Mouse (Mus musculus): ENCODE results near the gene Ptk7.
A peak's percentile ranks its signal among the peaks of the same experiment; 100 is the strongest.
"Not testable (repeated sequence)": the region's sequence is repeated elsewhere in the genome, so short reads cannot be mapped to it uniquely, and the experiment has no call there.

Ptk7 gene

DNA sequence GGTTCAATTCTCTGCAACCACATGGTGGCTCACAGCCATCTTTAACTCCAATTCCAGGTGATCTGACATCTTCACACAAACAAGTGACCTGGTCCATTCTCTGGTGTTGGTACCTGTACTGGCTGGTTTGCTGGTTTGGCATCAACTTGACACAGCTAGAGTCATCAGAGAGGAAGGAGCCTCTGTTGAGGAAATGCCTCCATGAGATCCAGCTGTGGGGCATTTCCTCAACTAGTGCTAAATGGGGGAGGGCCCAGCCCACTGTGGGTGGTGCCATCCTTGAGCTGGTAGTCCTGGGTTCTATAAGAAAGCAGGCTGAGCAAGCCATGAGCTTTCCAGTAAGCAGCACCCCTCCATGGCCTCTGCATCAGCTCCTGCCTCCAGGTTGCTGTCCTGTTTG lies 72.0 kb downstream of the Ptk7 start:
- DNase-seq (ENCODE audit: low read depth, low spot score) = not testable (repeated sequence)

DNA sequence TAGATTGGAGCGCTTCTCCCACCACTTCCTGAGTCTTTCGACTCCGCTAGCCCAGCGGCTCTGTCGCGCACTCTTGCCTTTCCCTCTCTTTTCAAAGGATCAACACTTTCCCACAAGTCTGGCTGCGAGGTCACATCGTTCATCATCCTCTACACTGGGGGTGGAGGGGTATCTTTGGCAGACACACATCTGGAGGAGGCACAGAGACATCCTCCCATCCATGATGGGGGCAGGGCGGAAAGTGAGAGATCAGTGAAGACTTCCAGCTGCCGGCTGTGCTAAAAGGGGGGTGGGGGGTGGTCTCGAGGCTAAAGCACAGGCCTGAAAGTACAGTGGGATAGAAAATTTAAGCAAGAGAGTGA lies 72.7 kb downstream of the Ptk7 start:
- no peak for DNase-seq (ENCODE audit: low read depth, low spot score)

DNA sequence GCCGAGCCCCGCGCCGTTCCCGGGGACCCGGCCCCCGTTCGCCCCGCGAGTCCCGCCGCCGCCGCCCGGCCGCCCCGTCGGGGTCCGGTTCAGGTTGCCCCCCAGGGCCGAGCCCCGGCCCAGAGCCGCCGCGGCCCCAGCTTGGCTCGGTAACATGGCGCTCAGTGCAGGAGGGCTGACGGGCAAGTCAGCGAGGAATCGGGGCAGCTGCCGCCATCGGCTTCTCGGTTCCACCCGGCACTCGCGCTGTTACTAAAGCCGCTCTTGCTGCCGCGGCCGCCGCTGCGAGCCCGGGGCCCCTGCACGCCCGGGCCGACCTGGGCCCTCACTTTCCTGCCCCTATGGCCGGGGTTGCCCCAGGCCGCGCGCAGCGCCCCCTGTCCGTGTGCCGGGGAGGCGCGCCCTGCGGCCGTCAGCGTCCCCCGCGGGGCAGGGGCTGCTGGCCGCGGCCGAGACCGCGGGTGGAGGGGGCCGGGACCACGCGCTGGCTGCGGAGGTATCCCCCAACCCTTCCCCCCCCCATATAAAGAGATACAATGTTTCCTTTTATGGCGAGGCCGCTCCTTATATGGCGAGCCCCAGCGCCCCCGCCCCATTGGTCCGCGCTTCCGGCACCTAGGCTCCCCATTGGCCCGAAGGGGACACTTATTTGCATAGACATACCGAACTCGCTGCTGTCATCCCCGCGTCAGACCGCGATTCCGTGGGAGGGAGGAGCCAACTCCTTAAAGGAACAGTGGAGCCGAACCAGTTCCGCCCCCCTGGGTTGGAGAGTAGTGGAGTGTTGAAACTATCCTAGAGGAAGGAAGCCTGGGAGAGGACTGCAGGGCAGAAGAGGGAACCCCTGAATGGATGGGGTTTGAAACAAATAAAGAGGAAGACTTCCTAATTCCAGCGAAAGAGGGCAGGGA lies 73.4 kb downstream of the Ptk7 start, which contains the start of gene Srf:
TSS of gene Srf (minus strand) at position 503 of the 911 bp plus-strand sequence.
- peak; percentile 97 for DNase-seq (ENCODE audit: low read depth, low spot score)

DNA sequence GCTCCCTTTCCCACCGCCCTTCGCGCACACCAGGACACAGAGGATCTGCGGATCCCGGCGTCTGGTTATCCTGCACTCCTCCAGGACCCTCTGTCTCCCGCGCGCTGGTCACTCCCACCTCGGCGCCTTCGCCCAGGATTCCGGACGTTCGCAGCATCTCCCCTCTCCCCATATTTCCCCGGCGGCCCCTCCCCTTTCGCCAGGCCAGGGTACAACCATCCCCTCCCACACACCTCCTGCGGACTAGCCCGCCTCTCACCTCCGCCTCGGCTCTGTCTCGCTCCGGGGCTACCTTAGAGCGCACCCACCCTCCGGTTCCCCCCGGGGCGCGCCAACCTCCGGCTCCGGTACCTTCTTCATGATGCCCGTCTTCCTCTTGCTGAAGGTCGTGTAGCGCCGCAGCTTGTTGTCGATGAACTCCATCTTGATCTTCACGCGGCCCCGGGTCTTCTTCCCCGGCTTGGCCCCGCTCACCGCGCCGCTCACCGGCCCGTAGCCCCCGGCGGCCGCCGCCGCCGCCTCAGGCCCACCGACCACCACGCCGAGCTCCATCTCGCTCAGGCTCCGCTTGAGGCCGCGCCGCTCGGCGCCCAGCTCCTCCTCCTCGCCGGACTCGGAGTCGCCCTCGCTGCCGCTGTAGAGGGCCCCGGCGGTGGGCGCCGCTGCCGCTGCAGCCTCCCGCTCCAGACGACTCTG lies 74.2 kb downstream of the Ptk7 start:
- no peak for DNase-seq (ENCODE audit: low read depth, low spot score)

DNA sequence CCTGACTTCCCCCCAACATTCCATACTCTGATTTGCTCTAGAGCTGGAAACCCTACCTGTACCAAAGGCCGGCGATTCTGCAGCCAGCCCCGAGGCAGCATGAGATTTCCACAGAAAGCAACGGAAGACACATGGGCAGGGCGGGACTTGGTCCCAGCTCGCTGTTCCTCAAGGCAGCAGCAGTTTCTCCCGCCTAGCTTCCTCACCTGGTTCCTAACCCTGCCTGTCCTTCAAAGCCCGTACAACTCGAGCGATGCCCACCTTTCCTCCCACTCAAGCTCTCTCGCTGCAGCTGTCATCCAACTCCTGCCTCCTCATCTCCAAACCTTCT lies 74.7 kb downstream of the Ptk7 start:
- no peak for DNase-seq (ENCODE audit: low read depth, low spot score)

DNA sequence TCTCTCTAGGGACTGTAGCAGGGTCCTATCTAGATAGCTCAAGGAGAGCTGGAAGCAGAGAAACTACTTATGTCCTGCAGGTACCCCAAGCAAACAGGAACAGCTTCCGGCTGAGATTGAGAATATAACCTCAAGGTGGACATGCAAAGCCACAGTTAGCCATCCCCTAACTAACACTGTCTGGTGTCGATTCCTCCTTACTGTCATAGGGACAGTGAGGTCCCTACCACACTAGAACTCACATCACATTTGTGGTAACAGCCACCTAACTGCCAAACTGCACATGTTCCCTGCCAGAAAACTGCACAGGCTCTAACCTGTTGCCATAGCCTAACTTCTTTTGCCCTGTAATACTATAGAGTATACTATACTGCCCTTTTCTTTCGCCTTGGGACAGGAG lies 75.4 kb downstream of the Ptk7 start:
- no peak for DNase-seq (ENCODE audit: low read depth, low spot score)

DNA sequence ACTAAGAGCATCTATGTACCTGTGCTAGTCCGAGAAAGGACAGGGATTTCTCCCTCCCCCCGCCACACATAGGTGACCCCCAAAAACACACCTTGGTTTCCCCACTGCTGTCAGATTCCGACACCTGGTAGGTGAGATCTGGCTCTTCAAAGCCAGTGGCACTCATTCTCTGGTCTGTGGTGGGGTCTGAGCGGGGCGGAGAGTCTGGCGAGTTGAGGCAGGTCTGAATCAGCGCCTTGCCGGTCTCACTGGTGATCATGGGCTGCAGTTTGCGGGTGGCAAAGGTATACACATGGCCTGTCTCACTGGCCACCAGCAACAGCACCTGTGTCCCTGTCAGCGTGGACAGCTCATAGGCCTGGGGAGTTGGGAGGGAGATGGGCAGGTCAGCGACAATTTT lies 75.8 kb downstream of the Ptk7 start:
- DNase-seq (ENCODE audit: low read depth, low spot score) = no peak

DNA sequence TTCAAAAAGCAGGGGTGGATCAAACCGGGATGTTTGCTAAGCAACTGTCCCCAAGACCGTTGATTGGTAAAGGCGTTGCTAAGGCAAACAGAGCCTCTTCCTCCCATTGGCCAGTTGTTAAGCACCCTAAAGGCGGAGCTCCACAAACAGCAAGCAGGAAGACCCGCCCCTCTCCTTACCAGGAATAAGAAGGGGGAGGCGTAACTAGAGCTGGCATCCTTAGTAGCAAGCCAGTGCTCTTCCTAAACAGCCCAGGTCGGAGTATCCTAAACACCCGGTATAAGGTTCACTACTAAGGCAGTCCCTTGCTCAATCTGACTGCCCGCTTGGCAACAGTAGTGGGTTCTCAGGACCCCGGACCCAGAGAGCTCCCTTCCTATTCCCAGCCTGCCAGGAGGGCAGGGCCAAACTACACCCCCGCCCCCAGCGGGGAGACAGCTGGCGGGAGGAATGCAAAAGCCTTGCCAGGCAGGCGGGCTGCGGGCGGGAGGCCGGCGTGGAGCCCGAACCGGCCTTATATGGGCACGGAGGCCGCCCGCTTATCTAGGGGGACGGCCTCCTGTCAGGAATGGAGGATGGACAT lies 76.4 kb downstream of the Ptk7 start:
- peak; percentile 97 for DNase-seq (ENCODE audit: low read depth, low spot score)

DNA sequence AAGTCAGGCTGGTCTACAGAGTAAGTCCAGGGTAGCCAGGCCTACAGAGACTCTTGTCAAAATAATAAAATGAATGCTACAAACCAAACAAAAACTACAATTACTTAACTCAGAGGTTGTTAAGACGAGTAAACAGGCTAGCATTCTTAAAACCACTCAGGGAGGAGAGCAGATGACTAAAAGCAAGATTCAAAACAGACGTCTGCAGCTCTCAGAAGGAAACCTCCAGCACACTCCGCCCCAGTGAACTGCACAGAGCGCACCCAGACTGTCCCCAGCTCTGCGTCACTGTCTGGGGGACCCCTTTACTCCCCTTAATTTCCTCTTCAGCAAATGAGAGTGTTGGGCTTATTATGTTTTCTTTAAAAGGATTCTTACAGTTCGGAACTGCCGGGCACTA lies 77.2 kb downstream of the Ptk7 start:
- no peak for DNase-seq (ENCODE audit: low read depth, low spot score)

DNA sequence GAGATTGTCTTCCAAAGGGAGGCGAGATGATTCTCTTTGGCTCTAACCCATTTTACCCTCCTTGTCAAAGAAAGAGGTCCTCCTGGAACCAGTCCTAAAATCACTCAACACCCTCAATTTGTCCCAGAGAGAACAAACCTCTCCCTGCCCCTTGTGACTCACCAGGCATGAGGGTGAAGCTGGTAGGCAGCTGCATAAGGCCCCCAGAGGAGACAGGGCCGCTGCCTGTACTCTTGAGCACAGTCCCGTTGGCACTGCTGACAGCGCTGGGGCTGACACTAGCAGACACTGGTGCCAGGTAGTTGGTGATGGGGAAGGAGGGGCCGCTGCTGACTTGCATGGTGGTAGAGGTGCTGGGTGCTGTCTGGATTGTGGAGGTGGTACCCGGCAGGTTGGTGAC lies 77.9 kb downstream of the Ptk7 start:
- no peak for DNase-seq (ENCODE audit: low read depth, low spot score)

DNA sequence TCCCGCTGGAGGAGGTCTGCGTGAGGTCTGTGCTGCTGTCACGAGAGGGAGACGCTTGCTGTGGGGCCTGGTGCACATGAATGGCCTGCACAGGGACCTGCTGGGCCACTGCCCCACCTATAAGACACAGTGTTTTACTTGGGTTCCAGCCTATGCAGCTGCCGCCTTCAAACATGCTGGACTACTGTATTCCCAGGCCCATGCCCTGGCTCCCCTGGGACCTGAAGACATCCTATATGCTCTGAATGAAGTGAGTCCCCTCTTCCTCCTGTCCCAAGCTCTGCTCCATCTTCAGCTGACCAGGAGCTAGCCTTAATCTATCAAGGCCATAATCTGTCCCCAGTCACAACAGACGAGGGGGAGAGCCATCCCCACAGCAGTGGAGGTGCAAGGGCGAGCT lies 78.4 kb downstream of the Ptk7 start:
- no peak for DNase-seq (ENCODE audit: low read depth, low spot score)

DNA sequence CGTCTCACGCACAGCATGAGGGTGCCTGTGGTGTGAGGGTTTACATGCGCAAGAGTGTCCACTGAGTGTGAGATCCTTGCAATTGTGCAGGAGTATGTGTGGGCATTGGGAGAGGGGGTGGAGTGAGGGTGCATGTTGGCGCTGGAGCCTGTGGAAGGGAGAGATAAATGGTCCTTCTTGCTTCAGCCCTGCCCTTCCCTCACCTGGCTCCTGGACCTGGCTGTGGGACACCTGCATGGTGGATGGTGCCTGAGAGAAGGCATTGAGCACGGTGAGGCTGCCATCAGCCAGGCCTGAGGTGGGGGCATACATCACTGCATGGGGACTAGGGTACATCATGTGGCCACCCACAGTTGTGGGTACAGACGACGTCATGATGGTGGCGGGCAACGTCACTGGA lies 79.7 kb downstream of the Ptk7 start:
- no peak for DNase-seq (ENCODE audit: low read depth, low spot score)

DNA sequence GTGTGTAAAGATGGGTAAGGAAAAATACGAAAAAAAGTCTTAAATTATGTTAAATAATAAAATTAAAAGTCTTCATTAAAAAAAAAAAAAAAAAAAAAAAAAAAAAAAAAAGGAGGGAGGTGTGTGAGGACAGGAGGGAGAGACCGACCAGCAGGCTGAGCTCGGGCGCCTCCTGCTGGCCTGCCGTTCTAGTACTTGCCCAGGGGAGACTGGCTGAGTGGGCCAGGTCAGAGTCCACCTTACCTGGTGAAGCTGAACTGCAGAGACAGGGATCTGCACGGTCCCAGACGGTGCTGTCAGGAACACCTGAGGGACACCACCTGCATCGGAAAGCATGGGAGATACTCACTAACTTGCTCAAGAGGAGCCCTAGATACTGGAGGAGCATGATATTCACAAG lies 80.1 kb downstream of the Ptk7 start:
- no peak for DNase-seq (ENCODE audit: low read depth, low spot score)

DNA sequence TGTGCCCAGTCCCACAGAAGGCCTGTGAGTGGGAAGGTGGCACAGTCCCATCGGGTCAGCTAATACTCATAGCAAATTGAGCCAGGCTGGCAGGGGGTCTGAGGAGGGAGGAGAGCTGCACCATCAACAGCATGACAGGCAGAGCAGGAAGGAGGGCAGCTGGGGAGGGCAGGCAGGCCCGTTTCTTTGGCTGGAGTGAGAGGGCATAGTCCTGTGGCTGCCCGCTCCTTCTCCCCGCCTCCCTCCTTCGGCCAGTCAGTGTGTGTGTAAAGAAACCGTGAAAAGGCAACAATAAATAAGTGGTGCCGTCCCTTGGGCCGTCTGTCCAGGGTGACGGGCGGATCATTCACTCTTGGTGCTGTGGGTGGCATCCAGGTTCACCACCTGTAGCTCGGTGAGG lies 80.6 kb downstream of the Ptk7 start:
- DNase-seq (ENCODE audit: low read depth, low spot score) = no peak

DNA sequence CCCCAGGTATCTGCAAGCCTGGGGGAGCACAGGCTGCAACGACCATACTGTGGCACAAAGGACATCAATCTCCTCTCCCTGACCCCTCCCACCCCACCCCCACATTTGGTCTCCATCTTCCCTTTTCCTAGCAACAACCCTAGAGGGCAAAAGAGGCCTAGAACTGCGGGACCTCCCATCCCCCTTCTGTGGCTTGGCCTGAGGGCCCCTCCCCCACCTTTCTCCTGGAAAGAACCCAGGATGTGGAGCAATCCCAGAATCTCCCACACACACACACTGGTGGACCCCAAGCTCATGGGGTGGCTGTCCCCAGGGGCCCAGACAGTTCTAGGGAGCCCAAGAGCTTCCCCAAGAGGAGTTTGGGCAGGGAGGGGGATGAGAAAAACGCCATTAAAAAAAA lies 81.4 kb downstream of the Ptk7 start:
- DNase-seq (ENCODE audit: low read depth, low spot score) = no peak

DNA sequence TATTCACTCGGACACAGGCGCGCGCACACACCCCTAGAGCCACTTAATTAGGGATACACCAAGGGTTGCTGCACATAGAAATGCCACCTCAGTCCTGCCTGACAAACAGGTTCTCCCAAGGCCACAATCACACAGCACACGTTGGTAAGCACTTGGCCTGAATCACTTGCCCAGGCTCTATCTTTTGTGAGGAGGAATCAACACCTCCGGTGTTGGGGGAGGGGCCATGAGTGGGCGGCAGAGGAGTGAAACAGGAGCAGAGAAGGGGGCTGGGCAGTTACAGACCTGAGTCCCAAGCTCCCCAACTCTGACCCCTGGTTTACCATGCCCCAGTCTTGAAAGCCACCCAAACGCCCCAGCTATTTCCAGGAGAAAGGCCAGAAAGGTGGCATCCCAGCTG lies 82.3 kb downstream of the Ptk7 start:
- no peak for DNase-seq (ENCODE audit: low read depth, low spot score)

DNA sequence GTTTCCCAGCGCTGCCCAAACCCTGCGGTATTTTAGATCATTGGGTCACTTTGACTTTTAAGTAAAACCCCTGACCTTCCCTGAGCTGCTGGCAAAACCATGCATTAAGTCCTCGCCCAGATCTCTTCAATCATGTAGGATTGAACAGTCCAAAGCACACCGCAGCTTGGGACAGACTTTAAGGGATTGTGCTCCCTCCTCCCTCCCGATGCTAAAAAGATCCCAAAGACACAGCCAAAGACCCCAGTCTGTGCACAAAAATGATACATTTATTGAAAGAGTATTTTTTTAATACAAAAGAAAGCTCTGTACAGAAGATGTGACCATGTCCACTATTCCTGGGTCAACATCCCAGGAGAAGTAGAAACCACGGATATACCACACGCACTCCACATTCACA lies 82.7 kb downstream of the Ptk7 start:
- no peak for DNase-seq (ENCODE audit: low read depth, low spot score)

DNA sequence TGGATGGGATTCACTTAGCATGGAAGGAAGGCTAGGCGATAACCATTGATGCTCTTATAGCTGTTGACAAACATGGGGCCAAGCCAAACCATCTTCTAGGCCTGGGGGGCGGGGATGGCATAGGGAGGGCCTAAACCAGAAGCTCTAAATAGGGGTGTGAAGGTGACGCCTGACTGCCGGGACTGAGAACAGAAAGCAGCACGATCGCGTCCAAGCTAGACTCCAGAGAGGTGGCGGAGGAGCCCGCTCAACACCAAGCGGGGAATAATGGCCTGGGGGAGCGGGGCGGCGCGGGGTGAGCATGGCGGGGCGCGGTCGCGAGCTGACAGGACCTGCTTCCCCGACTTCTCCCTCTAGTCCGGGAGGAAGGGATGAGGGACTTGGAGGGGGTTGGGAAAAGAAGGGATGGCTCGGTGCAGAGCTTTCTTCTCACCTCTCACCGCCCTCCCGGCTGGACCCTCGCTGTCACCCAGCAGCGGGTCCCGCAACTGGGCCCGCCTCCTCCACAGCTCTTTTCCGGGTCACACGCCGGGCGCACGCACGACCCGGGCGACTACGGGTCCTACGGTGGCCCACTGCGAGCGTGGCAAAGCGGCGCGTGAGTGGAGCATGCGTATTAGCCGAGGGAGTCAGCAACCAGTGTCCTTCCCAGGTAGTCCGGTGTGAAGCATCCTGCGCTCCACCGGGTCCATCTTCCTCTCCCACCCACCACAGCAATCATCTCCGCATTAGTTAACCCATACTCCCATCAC lies 83.3 kb downstream of the Ptk7 start, which contains the start of gene Cul9:
TSS of gene Cul9 (minus strand) at position 576 of the 752 bp plus-strand sequence.
- peak; percentile 86 for DNase-seq (ENCODE audit: low read depth, low spot score)

DNA sequence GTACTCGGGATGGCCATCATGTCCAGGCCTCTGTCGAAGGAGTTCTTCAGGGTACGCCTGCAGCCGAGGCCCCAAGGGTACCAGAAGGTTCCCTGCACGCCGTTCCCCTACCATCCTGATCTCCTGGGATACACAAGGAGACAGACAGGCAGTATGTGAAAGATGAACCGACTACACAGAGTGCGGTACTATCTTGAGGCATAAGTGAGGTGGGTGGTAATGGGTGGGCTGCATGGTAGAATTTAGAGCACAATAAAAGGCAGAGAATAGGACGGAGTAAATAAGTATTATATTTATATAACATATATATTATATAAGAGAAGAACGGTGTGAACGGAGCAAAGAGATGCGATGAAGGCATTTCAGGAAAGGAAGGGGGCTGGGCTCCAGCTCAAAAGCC lies 85.6 kb downstream of the Ptk7 start:
- no peak for DNase-seq (ENCODE audit: low read depth, low spot score)

DNA sequence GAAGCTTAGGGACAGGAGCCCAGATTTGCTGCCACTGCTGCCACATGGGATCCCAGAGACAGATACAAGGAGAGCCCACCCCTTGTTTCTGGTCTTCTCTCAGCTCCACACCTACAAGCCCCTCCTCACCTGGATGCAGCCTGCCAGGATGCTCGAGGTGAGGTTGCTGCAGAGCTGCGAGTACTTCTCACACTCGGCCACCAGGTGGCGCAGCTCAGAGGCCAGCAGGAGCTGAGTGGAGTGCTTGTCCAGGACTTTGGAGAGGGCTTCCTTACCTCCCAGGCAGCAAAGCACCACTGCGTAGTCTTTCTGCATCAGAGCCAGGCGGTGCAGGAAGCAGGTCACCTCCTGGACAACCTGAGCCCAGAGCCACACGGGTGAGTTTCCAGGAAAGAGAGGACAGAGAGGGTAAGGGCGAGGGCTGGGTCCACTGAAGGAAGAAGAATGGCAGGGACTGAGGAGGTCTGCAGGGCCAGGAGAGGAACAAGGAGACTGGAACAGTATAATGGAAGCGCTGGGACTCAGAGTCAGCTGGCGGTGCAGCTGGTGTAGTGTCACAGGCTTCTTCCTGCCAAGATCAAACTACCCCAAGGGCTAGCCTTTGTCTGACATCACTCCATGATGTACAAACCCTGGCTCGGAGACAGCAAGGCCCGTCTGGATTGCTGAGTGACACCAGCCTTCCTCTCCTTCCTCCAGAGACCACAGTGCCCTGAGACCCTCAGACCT lies 103.6 kb downstream of the Ptk7 start:
- DNase-seq (ENCODE audit: low read depth, low spot score) = peak; percentile 15

DNA sequence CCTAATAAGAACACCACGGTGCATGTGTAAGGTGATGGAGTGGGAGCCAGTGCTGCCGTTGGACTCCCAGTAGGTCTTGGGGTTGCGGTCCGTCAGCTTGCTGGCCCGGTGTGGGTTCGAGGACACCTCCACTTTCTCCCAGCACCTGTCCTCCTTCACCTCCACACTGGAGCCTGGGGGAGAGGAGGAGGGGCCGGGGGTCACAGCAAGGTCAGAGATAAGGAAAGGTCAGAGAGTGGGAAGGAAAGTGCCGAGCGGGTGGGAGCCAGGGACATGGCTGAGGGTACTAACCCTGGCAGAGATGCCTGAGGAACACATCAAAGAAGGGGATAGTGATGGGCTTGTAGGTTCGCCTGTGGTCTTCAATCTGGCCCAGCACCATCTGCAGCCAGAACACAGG lies 104.2 kb downstream of the Ptk7 start:
- no peak for DNase-seq (ENCODE audit: low read depth, low spot score)
